Mouse (Mus musculus) spleen, adult 2 months (tissue): Measurements from ENCODE around the gene Gm38655.

Experiments
- CTCF ChIP-seq: fragments of 200-500 bp; IDR thresholded peaks from 2 replicates; pipeline ENCODE4 v1.5.1; 2011; ENCODE audit warnings: mild to moderate bottlenecking, inconsistent platforms; ENCODE audit not compliant: insufficient read depth, insufficient read length, insufficient replicate concordance; ENCODE audit errors: extremely low read depth
- POLR2A ChIP-seq: fragments of 200-500 bp; IDR thresholded peaks from 2 replicates; pipeline ENCODE4 v1.6.1; 2011; ENCODE audit warnings: low read depth, low read length, inconsistent platforms

DNA sequence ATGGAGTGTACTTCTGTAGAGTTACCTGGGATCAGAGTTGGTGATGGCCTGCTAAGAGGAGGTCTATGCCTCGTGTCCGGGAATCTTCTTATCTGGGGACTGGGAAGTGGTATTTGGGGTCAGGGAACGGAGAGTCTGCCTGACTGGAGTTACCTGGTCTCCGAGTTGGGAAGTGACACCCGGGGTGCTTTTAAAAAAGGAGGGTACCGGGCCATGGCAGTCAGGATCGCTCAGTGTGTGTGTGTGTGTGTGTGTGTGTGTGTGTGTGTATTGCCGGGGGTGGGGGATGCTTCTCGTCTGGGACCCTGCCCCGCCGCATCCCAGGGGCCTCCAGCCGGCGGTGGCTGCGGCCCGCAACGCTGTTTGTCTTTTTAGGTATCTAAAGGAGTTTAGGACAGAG, 13.8 kb upstream of the Gm38655 start:
- TF ChIP-seq CTCF (no peak), POLR2A (no peak)
